Mouse (Mus musculus) forebrain, embryonic 13.5 days (tissue): ENCODE data around the gene Mcm3. TPM values are rescaled to one million over a fixed set of nuclear protein-coding genes. Genes with fewer than 3 reads are reported as not detected.

Experiments
- ATAC-seq: fragments of 200-750 bp; cut with Nextera tagmentation; 2 replicates; pipeline ENCODE4 v1.8.0; 2017
- H3K27ac ChIP-seq: fragments of 300-500 bp; sonication (generic); 2 replicates; pipeline ENCODE4 v1.5.1; 2015; ENCODE audit warnings: inconsistent platforms, mild to moderate bottlenecking, moderate library complexity
- H3K27me3 ChIP-seq: fragments of 300-500 bp; sonication (generic); 2 replicates; pipeline ENCODE4 v1.6.1; 2015; ENCODE audit warnings: mild to moderate bottlenecking, inconsistent platforms
- H3K36me3 ChIP-seq: fragments of 300-500 bp; sonication (generic); 2 replicates; pipeline ENCODE4 v1.6.1; 2015; ENCODE audit warnings: mild to moderate bottlenecking, inconsistent platforms; ENCODE audit not compliant: poor library complexity, severe bottlenecking
- H3K4me1 ChIP-seq: fragments of 300-500 bp; sonication (generic); 2 replicates; pipeline ENCODE4 v1.6.1; 2015; ENCODE audit warnings: inconsistent platforms
- H3K4me2 ChIP-seq: fragments of 300-500 bp; sonication (generic); 2 replicates; pipeline ENCODE4 v1.6.1; 2015; ENCODE audit warnings: inconsistent platforms, mild to moderate bottlenecking, moderate library complexity
- H3K4me3 ChIP-seq: fragments of 300-500 bp; sonication (generic); 2 replicates; pipeline ENCODE4 v1.5.1; 2015; ENCODE audit warnings: mild to moderate bottlenecking, inconsistent platforms
- H3K9ac ChIP-seq: fragments of 300-500 bp; sonication (generic); 2 replicates; pipeline ENCODE4 v1.6.1; 2015; ENCODE audit warnings: mild to moderate bottlenecking, inconsistent platforms
- H3K9me3 ChIP-seq: fragments of 300-500 bp; sonication (generic); replicated peaks from 2 replicates; pipeline ENCODE4 v1.6.1; 2016; ENCODE audit warnings: inconsistent platforms
- whole genome bisulfite sequencing: fragments of 180-500 bp; shearing (Covaris S2); methylation state at CpG from one replicate; pipeline ENCODE4 v1.1.7; 2015; 5-methylcytosine and 5-hydroxymethylcytosine counted together
- polyA plus RNA-seq: library from polyadenylated mRNA; unstranded; fragments of >200 nt; fragmentation: Nextera tagmentation; extraction: Ambion mirVana; gene quantifications from 2 replicates; pipeline ENCODE4 v1.2.1, GENCODE M21; 2015

The Mcm3 gene
- polyA plus RNA-seq, 1 experiment from 2014 or later: 109 TPM

DNA sequence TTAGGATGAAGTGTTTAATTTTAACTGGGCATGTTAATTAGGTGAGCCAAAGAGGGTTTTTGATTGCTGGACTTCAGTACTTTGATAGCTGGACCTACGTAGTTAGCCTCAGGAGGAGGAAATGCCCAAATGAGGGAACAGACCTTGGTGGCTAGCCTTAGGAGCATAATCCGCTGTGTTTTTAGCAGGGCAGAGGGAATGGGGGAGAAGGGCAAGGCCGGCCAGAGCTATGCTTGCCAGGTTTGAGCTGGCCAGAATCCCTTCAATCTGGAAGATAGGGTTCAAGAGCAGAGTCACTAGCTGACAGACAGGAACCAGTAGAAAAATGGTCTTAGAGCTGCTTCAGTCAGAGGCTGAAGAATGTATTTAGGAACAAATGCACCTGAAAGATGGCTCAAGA lies 62.5 kb downstream of the Mcm3 start:
- WGBS: 85% methylated on average over 3 of the region's 3 CpGs

DNA sequence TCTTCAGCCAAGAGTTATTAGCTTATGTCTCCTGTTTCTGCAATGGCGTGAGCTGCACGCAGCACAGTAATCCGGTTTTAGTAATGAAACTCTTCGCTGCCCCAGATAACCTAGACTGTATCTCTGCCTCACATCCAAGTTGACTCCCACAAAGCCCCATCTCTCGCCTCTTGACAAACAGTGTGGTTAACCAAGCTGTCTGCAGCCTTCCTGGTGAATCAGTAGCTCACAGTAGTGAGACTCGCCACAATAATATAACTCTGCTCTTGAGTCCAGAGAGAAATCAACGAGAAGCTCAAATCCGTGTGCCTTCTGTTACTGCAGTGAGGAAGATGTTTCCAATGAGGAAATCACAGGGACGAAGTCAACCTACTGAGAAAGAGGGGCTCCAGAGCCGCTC lies 65.7 kb downstream of the Mcm3 start:
- Histone ChIP-seq H3K4me2 (no peak overlapping the region), H3K9ac (no peak overlapping the region), H3K36me3 (no peaks in the 10 kb centered on the region), H3K27me3 (no peaks in the 10 kb centered on the region), H3K9me3 (peaks cover 4% of the 10 kb centered on the region; the same call in 1 of the 2 replicates), H3K27ac (no peak overlapping the region), H3K4me3 (no peak overlapping the region), H3K4me1 (no peaks in the 10 kb centered on the region)
- ATAC-seq: no peak
- WGBS: 92% methylated on average over 10 of the region's 10 CpGs

More for the DNA sequence above, 62.5 kb downstream of the Mcm3 start:
- Histone ChIP-seq H3K4me3 (no peak overlapping the region), H3K4me2 (no peak overlapping the region), H3K4me1 (peaks cover 7% of the 10 kb centered on the region; the same call in 1 of the 2 replicates), H3K9ac (no peak overlapping the region), H3K36me3 (no peaks in the 10 kb centered on the region), H3K27ac (no peak overlapping the region), H3K9me3 (no peaks in the 10 kb centered on the region), H3K27me3 (no peaks in the 10 kb centered on the region)
- no peak for ATAC-seq

Other genes starting within 250 kb of the Mcm3 start
- gene Pkhd1, start 202.2 kb downstream of the Mcm3 start, polyA plus RNA-seq: not detected in 2 replicates
- gene Il17a, start 89.4 kb downstream of the Mcm3 start, polyA plus RNA-seq: not detected in 2 replicates
- 0.21 and 0.32 TPM in 2 replicates for gene Il17f, start 29.7 kb downstream of the Mcm3 start, polyA plus RNA-seq
- 12.7 and 14.2 TPM in 2 replicates for gene Paqr8, start 70.3 kb upstream of the Mcm3 start, polyA plus RNA-seq
- 1.5 and 2.0 TPM in 2 replicates for gene Efhc1, start 131.3 kb upstream of the Mcm3 start, polyA plus RNA-seq